Mouse (Mus musculus): ENCODE measurements at regions not wholly inside any gene's neighbourhood (a gene's known extent, or its start where the extent isn't known, plus 50 kb on each side); places are given as distances from the start of the nearest gene placed in this dataset.
"Not testable (repeated sequence)": the region's sequence is repeated elsewhere in the genome, so short reads cannot be mapped to it uniquely, and the experiment has no call there.

GRCm38 (mm10) chr13:65375273-65375672 is 96.7 kb downstream of the Zfp369 start:
- DNase-seq; H3K9me3 ChIP-seq (ENCODE audit: low read depth, low read length); H3K4me2 ChIP-seq; H3K36me3 ChIP-seq (ENCODE audit: insufficient read depth); H3K4me3 ChIP-seq (ENCODE audit: low read depth, low read length); ATAC-seq (ENCODE audit: insufficient read depth); H3K4me1 ChIP-seq (ENCODE audit: insufficient read depth); H3K9ac ChIP-seq; H3K27ac ChIP-seq (ENCODE audit: low read depth); H3K27me3 ChIP-seq (ENCODE audit: insufficient read depth, low read length): not testable (repeated sequence)
- whole genome bisulfite sequencing, result 92% methylated on average over 1 of the region's 2 CpGs

GRCm38 (mm10) chr13:65379411-65379810 is 100.8 kb downstream of the Zfp369 start:
- 52% methylated on average over 18 of the region's 21 CpGs for WGBS
- not testable (repeated sequence) for H3K27me3 ChIP-seq (ENCODE audit: insufficient read depth, low read length); H3K27ac ChIP-seq (ENCODE audit: low read depth); H3K9ac ChIP-seq; DNase-seq; H3K4me3 ChIP-seq (ENCODE audit: low read depth, low read length); H3K9me3 ChIP-seq (ENCODE audit: low read depth, low read length); H3K4me2 ChIP-seq; ATAC-seq (ENCODE audit: insufficient read depth); H3K4me1 ChIP-seq (ENCODE audit: insufficient read depth); H3K36me3 ChIP-seq (ENCODE audit: insufficient read depth)

- not testable (repeated sequence) for H3K9me3 ChIP-seq (ENCODE audit: low read depth, low read length); H3K36me3 ChIP-seq (ENCODE audit: insufficient read depth); H3K4me3 ChIP-seq (ENCODE audit: low read depth, low read length); ATAC-seq (ENCODE audit: insufficient read depth); H3K4me2 ChIP-seq; H3K27me3 ChIP-seq (ENCODE audit: insufficient read depth, low read length); H3K4me1 ChIP-seq (ENCODE audit: insufficient read depth); H3K9ac ChIP-seq; DNase-seq; H3K27ac ChIP-seq (ENCODE audit: low read depth)
- WGBS, result 78% methylated on average over 4 of the region's 4 CpGs
Measured at GRCm38 (mm10) chr13:65414990-65415389, 97.5 kb upstream of the Gm10139 start.

- not testable (repeated sequence) for H3K27ac ChIP-seq (ENCODE audit: low read depth); H3K27me3 ChIP-seq (ENCODE audit: insufficient read depth, low read length); H3K4me3 ChIP-seq (ENCODE audit: low read depth, low read length); H3K36me3 ChIP-seq (ENCODE audit: insufficient read depth); H3K9me3 ChIP-seq (ENCODE audit: low read depth, low read length); H3K4me2 ChIP-seq; ATAC-seq (ENCODE audit: insufficient read depth); H3K4me1 ChIP-seq (ENCODE audit: insufficient read depth); H3K9ac ChIP-seq
- 5% methylated on average over 20 of the region's 28 CpGs for WGBS
- DNase-seq, result peak; percentile 0
Measured at GRCm38 (mm10) chr13:65420201-65420600, 92.3 kb upstream of the Gm10139 start.
